Mouse (Mus musculus): Measurements from ENCODE around the gene Hoga1.

- TF ChIP-seq GATA1 (IDR thresholded peaks at IDR 0.05; ENCODE audit: borderline replicate concordance, low read length) (no peak), FLI1 (IDR thresholded peaks at IDR 0.05; ENCODE audit: low read length) (no peak)
Observed at GRCm38 (mm10) chr19:42021681-42022541, 23.5 kb upstream of the Hoga1 start.
